Mouse (Mus musculus) myocyte (in vitro differentiated cells): ENCODE data around the gene Brat1.

Experiments used
- POLR2A ChIP-seq: IDR thresholded peaks from one replicate; pipeline ENCODE4 v1.6.1; 2011; ENCODE audit warnings: low read depth, mild to moderate bottlenecking, control low read depth, moderate library complexity; ENCODE audit not compliant: insufficient read length
- POLR2AphosphoS2 ChIP-seq: IDR thresholded peaks from one replicate; pipeline ENCODE4 v1.6.1; 2011; ENCODE audit warnings: low read depth, control low read depth; ENCODE audit not compliant: insufficient read length

- peak; percentile 38 for TF ChIP-seq POLR2A
- TF ChIP-seq POLR2AphosphoS2 = no peak
These were observed 44.5 kb downstream of the Brat1 start for GRCm38 (mm10) chr5:140749062-140749875.
